Mouse (Mus musculus) brain, embryonic 14.5 days (tissue): ENCODE results near the gene Macrod2. TPM values are rescaled to one million over a fixed set of nuclear protein-coding genes. Genes with fewer than 3 reads are reported as not detected.

Experiments used
- DNase-seq: peaks from one replicate; pipeline ENCODE4 v3.0.0-alpha.2; 2011; ENCODE audit warnings: low read depth
- CTCF ChIP-seq: fragments of 200-500 bp; IDR thresholded peaks from 2 replicates; pipeline ENCODE4 v1.5.1; 2012; ENCODE audit warnings: inconsistent platforms, mild to moderate bottlenecking, moderate library complexity, borderline replicate concordance; ENCODE audit not compliant: insufficient read depth, insufficient read length; ENCODE audit errors: extremely low read depth
- POLR2A ChIP-seq: fragments of 200-500 bp; IDR thresholded peaks from 2 replicates; pipeline ENCODE4 v1.6.1; 2012; ENCODE audit warnings: mild to moderate bottlenecking, inconsistent platforms, borderline replicate concordance; ENCODE audit not compliant: poor library complexity, insufficient read depth, insufficient read length, severe bottlenecking; ENCODE audit errors: extremely low read depth
- polyA plus RNA-seq: library from polyadenylated mRNA; depleted of rRNA; stranded (reverse); fragments of >200 nt; gene quantifications from 2 replicates; pipeline ENCODE4 v1.2.3, GENCODE M21; 2012

The Macrod2 gene
- polyA plus RNA-seq, 1 experiment = 24.1 TPM

- TF ChIP-seq POLR2A (no peak), CTCF (no peak)
- peak; percentile 85 for DNase-seq
These were observed 762.0 kb downstream of the Macrod2 start for GRCm38 (mm10) chr2:141156979-141157593.

DNA sequence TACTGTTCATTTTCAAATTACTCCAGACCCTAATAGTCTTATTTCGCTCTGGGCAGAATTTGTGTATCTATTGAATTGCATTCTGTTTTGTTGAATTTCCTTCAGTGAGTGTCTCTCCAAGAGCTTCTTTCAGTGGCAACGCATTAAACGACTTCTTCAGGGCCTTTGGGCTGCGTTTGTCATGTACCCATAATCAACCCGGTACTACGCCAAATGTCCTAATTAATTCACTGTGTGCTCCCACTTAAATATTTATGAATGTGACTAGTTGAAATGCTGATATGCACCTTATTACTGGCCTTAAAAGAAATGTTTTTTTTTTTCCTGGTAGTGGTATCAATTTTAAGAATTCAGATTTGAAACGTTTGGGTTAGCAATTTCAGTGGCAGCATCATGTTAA lies 763.1 kb downstream of the Macrod2 start:
- no peak for TF ChIP-seq CTCF
- no peak for TF ChIP-seq POLR2A
- peak; percentile 83 for DNase-seq

- peak; percentile 81 for DNase-seq
- TF ChIP-seq POLR2A (no peak), CTCF (no peak)
These were observed 768.8 kb downstream of the Macrod2 start for GRCm38 (mm10) chr2:141163918-141164317.

- no peak for TF ChIP-seq POLR2A
- TF ChIP-seq CTCF = no peak
- DNase-seq = no peak
These were observed 774.5 kb downstream of the Macrod2 start for GRCm38 (mm10) chr2:141169586-141169985.

DNA sequence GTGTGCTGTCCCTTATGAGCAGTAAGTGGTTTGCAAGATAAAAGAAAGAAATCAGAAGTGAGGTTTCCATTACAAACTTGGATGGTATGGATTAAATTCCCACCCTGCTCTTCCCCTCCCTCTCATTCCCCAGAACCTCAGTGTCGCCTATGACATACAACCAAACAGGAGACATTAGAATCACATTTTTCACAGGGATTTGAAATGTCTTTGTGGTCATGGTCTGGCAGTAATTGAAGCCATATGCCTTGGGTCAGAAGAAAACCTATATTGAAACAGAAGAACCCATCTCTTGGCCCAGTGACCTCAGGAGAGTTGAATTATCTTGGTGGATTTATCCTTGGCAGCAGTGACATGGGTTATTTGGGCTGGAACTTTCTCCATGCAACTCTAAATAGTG lies 778.1 kb downstream of the Macrod2 start:
- TF ChIP-seq CTCF (no peak), POLR2A (no peak)

GRCm38 (mm10) chr2:141173607-141174006 lies 778.5 kb downstream of the Macrod2 start:
- TF ChIP-seq CTCF = no peak
- no peak for TF ChIP-seq POLR2A
- DNase-seq = no peak

More for the DNA sequence above, 778.1 kb downstream of the Macrod2 start:
- DNase-seq = no peak

- TF ChIP-seq CTCF (no peak), POLR2A (no peak)
- DNase-seq = peak; percentile 72
These were observed 785.5 kb downstream of the Macrod2 start for GRCm38 (mm10) chr2:141180656-141181055.

DNA sequence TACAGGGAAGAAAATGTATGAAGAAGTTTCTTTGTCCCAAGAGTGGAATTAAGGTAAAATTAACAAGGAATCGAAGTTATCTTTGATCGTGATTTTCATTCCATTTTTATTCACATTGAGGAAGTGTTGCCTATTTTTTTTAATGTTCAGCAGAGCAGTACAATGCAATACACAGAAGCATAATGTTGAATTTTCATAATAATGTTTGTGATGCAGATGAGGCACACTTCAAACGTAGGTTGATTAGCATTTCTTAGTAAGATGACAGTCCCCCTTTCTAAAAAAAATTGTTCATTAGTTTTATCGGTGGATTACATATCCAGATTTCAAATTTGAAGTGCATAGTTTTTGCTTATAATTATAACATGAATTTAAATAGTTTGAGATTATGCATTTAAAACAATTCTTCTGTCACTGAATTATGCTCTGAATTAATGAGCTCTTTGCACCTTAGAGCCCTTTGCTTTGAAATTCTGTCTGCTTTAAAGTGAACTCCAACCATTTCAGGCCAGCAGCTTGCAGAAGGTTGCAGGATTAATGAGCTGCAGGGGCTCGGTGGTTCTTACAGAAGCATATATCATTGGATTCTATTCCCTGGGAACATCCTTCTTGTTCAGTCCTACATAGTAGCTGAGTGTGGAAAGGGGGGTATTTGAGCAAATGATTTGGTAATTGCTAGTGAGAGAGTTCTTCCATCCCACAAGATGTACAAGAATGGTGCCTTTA lies 787.1 kb downstream of the Macrod2 start:
- no peak for TF ChIP-seq POLR2A
- no peak for TF ChIP-seq CTCF
- DNase-seq = peak; percentile 79

GRCm38 (mm10) chr2:141194476-141194875 lies 799.4 kb downstream of the Macrod2 start:
- no peak for DNase-seq
- TF ChIP-seq CTCF (no peak), POLR2A (no peak)

GRCm38 (mm10) chr2:141200481-141200880 lies 805.4 kb downstream of the Macrod2 start:
- no peak for DNase-seq
- no peak for TF ChIP-seq CTCF
- TF ChIP-seq POLR2A = no peak

DNA sequence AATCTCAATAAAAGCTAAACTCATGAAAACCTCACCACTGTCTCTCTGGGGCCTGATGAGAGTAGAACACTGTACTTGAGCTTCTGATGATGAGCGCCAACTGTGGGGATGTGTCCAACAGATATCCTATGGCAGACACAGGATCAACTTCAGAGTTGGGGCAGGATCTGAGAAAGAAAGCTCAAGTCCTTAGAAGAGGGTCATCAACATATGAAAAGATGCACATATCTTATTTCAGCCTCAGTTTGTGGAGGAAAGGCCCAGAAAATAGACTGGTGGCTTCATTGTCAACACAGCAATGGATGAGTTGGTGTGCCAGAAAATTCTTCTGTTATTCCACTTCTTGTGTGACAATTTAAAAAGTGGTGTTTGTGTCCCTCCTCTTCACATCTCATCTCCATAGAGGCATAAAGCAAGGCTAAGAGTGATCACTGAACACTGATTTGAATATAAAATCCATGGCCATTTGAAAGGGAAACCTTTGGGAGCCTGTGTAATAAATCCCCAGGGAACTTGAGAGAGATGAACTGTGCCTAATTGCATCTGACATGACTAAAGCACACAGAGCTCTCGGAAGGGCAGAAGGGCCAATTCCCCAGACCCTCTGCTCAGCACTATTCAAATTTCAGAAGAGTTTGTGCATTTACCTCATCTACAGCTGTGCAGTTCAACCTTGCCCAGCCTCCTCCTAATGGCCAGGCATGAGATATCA lies 806.4 kb downstream of the Macrod2 start:
- TF ChIP-seq CTCF (no peak), POLR2A (no peak)
- DNase-seq = peak; percentile 49

DNA sequence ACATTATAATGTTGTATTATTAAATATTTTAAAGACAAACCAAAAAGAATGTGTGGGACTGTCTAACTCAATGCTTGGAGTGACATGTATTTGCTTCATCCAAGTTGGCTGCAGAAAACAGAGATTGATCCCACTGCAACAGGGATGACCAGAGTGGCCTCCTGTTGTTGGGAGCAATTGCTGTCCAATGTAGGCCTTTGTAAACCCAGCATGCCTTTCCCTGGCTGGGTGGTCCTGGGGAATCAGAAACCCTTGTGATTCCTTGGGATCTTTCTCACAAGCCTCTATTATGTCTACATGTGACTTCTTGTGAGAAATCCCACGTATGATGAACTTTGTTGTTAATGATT lies 806.9 kb downstream of the Macrod2 start:
- TF ChIP-seq POLR2A = no peak
- no peak for TF ChIP-seq CTCF

GRCm38 (mm10) chr2:141211346-141211745 lies 816.2 kb downstream of the Macrod2 start:
- TF ChIP-seq CTCF = no peak

More for the DNA sequence above, 806.9 kb downstream of the Macrod2 start:
- no peak for DNase-seq

More at GRCm38 (mm10) chr2:141211346-141211745, 816.2 kb downstream of the Macrod2 start:
- no peak for DNase-seq
